Mouse (Mus musculus) heart, adult 2 months (tissue): ENCODE results near the gene Pola2. TPM values are rescaled to one million over a fixed set of nuclear protein-coding genes. Genes with fewer than 3 reads are reported as not detected.

ENCODE experiments used
- DNase-seq, 2 experiments: peaks; one replicate each; pipeline ENCODE4 v3.0.0; 2021
- H3K27ac ChIP-seq: fragments of 200-600 bp; 2 replicates; pipeline ENCODE4 v1.8.1; 2022
- H3K27me3 ChIP-seq: fragments of 200-500 bp; 2 replicates; pipeline ENCODE4 v1.6.1; 2012; ENCODE audit warnings: mild to moderate bottlenecking, low read length, inconsistent platforms, mixed read lengths; ENCODE audit not compliant: control insufficient read depth, insufficient read depth
- H3K36me3 ChIP-seq: fragments of 200-500 bp; 2 replicates; pipeline ENCODE4 v1.6.1; 2012; ENCODE audit warnings: low read length, inconsistent platforms; ENCODE audit not compliant: control insufficient read depth, insufficient read depth
- H3K4me1 ChIP-seq: fragments of 200-500 bp; 2 replicates; pipeline ENCODE4 v1.6.1; 2011; ENCODE audit warnings: low read length; ENCODE audit not compliant: control insufficient read depth, insufficient read depth
- H3K4me3 ChIP-seq: fragments of 200-600 bp; 2 replicates; pipeline ENCODE4 v1.8.1; 2022
- H3K79me2 ChIP-seq: fragments of 200-500 bp; replicated peaks from 2 replicates; pipeline ENCODE4 v1.6.1; 2012; ENCODE audit warnings: mild to moderate bottlenecking, inconsistent platforms, low read length, moderate library complexity, mixed read lengths; ENCODE audit not compliant: control insufficient read depth, insufficient read depth
- H3K9ac ChIP-seq: fragments of 200-500 bp; 2 replicates; pipeline ENCODE4 v1.6.1; 2012; ENCODE audit warnings: low read depth, mild to moderate bottlenecking, control low read depth, inconsistent platforms, low read length, mixed read lengths
- CTCF ChIP-seq: fragments of 200-600 bp; IDR thresholded peaks from 2 replicates; pipeline ENCODE4 v1.8.1; 2022; ENCODE audit warnings: antibody characterized with exemption, mild to moderate bottlenecking, moderate library complexity
- EP300 ChIP-seq: fragments of 200-500 bp; IDR thresholded peaks from 2 replicates; pipeline ENCODE4 v1.6.1; 2011; ENCODE audit warnings: low read depth, low read length, control low read depth; ENCODE audit not compliant: insufficient read depth
- POLR2A ChIP-seq: fragments of 200-500 bp; IDR thresholded peaks from 2 replicates; pipeline ENCODE4 v1.6.1; 2011; ENCODE audit warnings: mild to moderate bottlenecking, low read depth, low read length, control low read depth; ENCODE audit not compliant: insufficient read depth
- WGBS: fragments of 180-500 bp; shearing (Covaris S2); methylation state at CpG from one replicate; pipeline ENCODE4 v1.1.7; 2018; 5-methylcytosine and 5-hydroxymethylcytosine counted together
- intact Hi-C: fragments of 180-260 bp; cut with DNase I; formaldehyde crosslinking; loops from one replicate; pipeline ENCODE4 v1.15.1; 2025
- polyA plus RNA-seq: library from polyadenylated mRNA; depleted of rRNA; stranded (reverse); fragments of >200 nt; gene quantifications from 2 replicates; pipeline ENCODE4 v1.2.3, GENCODE M21; 2012; rRNA removed
- total RNA-seq, 2 experiments: library from RNA; stranded (reverse); gene quantifications; 2 replicates each; pipeline ENCODE4 v1.2.3; 2021

The Pola2 gene
- total and polyA plus RNA-seq, 3 experiments: 8.6 to 27.9 (median 10.9) TPM

GRCm38 (mm10) chr19:5894002-5894678 lies 69.9 kb downstream of the Pola2 start, which contains the start of gene Tigd3:
Gene Tigd3, minus strand, starts transcription at chr19:5894149.
- Histone ChIP-seq H3K4me3 (peak within 1 kb of the TSS; percentile 74), H3K27ac (peak within 1 kb of the TSS; percentile 70), H3K9ac (peak within 1 kb of the TSS; percentile 75), H3K36me3 (no peaks in the 10 kb centered on the region), H3K4me1 (peaks cover 6% of the 10 kb centered on the region), H3K27me3 (no peaks in the 10 kb centered on the region), H3K79me2 (no peaks in the 10 kb centered on the region)
- 2% methylated on average over 36 of the region's 36 CpGs for WGBS
- TF ChIP-seq POLR2A: no peak
- TF ChIP-seq EP300: no peak
- TF ChIP-seq CTCF: no peak
- intact Hi-C loops: no loop called here
- peak; percentile 93 to 94 for DNase-seq

DNA sequence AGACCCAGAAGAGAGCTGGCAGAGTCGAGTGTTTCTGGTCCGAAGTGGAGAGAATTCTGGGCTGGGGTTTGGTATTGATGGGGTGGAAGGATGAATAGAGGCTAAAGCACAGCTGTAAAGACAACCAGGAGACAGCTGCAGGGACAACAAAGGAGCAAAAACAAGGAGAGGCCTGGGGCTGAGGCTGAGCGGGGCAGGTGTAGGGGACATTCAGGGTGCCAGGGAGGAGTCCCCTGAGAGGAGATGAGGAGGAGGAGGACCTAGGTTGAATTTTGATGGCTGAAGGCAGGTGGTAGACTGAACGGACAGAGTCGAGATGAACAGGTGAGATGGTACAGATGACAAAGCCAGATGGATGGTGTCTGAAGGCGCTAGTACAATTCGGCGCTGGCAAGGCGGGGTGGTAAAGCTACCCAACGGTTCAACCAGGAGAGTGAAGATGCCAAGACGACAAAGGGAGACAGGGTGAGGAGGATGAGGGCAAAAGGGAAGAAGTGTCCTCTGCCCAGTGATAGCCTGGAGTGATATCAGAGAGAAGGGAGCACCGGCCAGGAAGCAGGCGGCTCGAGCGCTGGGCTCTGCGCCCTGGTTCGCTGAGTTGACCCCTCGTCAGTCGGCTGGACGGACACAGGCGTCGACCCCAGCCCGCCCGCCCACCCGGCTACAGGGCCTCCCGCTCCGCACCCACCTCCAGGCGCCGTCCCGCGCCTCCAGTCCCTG lies 70.6 kb downstream of the Pola2 start:
- Histone ChIP-seq H3K9ac (peak overlapping the region; percentile 75), H3K79me2 (no peaks in the 10 kb centered on the region), H3K4me3 (peak overlapping the region; percentile 74), H3K27me3 (no peaks in the 10 kb centered on the region), H3K36me3 (no peaks in the 10 kb centered on the region), H3K4me1 (peaks cover 6% of the 10 kb centered on the region), H3K27ac (peak overlapping the region; percentile 70)
- 13% methylated on average over 31 of the region's 31 CpGs for WGBS
- intact Hi-C loops: no loop called here
- TF ChIP-seq EP300: no peak
- TF ChIP-seq CTCF: no peak
- no peak for DNase-seq

- no peak for DNase-seq
- H3K4me3 ChIP-seq: no peak overlapping the region
- no peak overlapping the region for H3K9ac ChIP-seq
- H3K36me3 ChIP-seq: no peaks in the 10 kb centered on the region
- no peaks in the 10 kb centered on the region for H3K79me2 ChIP-seq
- peaks cover 6% of the 10 kb centered on the region for H3K4me1 ChIP-seq
- no peaks in the 10 kb centered on the region for H3K27me3 ChIP-seq
- WGBS: 93% methylated on average over 13 of the region's 13 CpGs
- no peak for TF ChIP-seq EP300
- no peak for TF ChIP-seq CTCF
- TF ChIP-seq POLR2A: no peak
- H3K27ac ChIP-seq: no peak overlapping the region
- intact Hi-C loops: no loop called here
Observed at GRCm38 (mm10) chr19:5892735-5893134, 71.3 kb downstream of the Pola2 start.

- Histone ChIP-seq H3K79me2 (no peaks in the 10 kb centered on the region), H3K4me3 (no peak overlapping the region), H3K27ac (no peak overlapping the region), H3K36me3 (no peaks in the 10 kb centered on the region), H3K27me3 (no peaks in the 10 kb centered on the region), H3K4me1 (peaks cover 6% of the 10 kb centered on the region), H3K9ac (no peak overlapping the region)
- DNase-seq: no peak
- 95% methylated on average over 7 of the region's 7 CpGs for WGBS
- intact Hi-C loops: no loop called here
- no peak for TF ChIP-seq POLR2A
- TF ChIP-seq EP300: no peak
- TF ChIP-seq CTCF: no peak
Observed at GRCm38 (mm10) chr19:5892262-5892661, 71.7 kb downstream of the Pola2 start.

- Histone ChIP-seq H3K4me1 (peaks cover 6% of the 10 kb centered on the region), H3K4me3 (no peak overlapping the region), H3K79me2 (no peaks in the 10 kb centered on the region), H3K27me3 (no peaks in the 10 kb centered on the region), H3K9ac (no peak overlapping the region), H3K27ac (no peak overlapping the region; the same call in 1 of the 2 replicates), H3K36me3 (no peaks in the 10 kb centered on the region)
- intact Hi-C loops: no loop called here
- no peak for DNase-seq
- WGBS: 89% methylated on average over 12 of the region's 12 CpGs
- TF ChIP-seq EP300 (no peak), POLR2A (no peak), CTCF (no peak)
Observed at GRCm38 (mm10) chr19:5891521-5892258, 72.3 kb downstream of the Pola2 start.

Other genes with a start within 250 kb of the Pola2 start
- 100 to 1,000 TPM; 128 to 137 TPM for gene Ehbp1l1, start 237.9 kb downstream of the Pola2 start, total RNA-seq
- 100 and 121 TPM in 2 replicates for gene Ehbp1l1, start 237.9 kb downstream of the Pola2 start, polyA plus RNA-seq
- 10 to 100 TPM; 24.2 to 26.3 TPM for gene Fam89b, start 234.5 kb downstream of the Pola2 start, total RNA-seq
- 75.7 and 80.7 TPM in 2 replicates for gene Fam89b, start 234.5 kb downstream of the Pola2 start, polyA plus RNA-seq
- 10 to 100 TPM; 30.7 to 34.2 TPM for gene Ltbp3, start 223.3 kb downstream of the Pola2 start, total RNA-seq
- 61.3 and 61.5 TPM in 2 replicates for gene Ltbp3, start 223.3 kb downstream of the Pola2 start, polyA plus RNA-seq
- gene Scyl1, start 192.8 kb downstream of the Pola2 start, total RNA-seq: 10 to 100 TPM; 57.2 to 70.0 TPM
- gene Scyl1, start 192.8 kb downstream of the Pola2 start, polyA plus RNA-seq: 95.6 and 113 TPM in 2 replicates
- gene Frmd8, start 88.9 kb downstream of the Pola2 start, total RNA-seq: 1 to 10 TPM; 7.7 to 8.4 TPM
- gene Frmd8, start 88.9 kb downstream of the Pola2 start, polyA plus RNA-seq: 7.0 and 9.3 TPM in 2 replicates
- 1 to 10 TPM; 2.8 TPM for gene Slc25a45, start 86.4 kb downstream of the Pola2 start, total RNA-seq
- gene Slc25a45, start 86.4 kb downstream of the Pola2 start, polyA plus RNA-seq: 7.9 and 8.2 TPM in 2 replicates
- under 1 TPM; 0.14 to 0.47 TPM for gene Tigd3, start 70.1 kb downstream of the Pola2 start, total RNA-seq
- 0.25 and 0.67 TPM in 2 replicates for gene Tigd3, start 70.1 kb downstream of the Pola2 start, polyA plus RNA-seq
- 10 to 100 TPM; 82.3 to 83.5 TPM for gene Dpf2, start 51.2 kb downstream of the Pola2 start, total RNA-seq
- gene Dpf2, start 51.2 kb downstream of the Pola2 start, polyA plus RNA-seq: 71.8 and 104 TPM in 2 replicates
- 1 to 10 TPM; 8.0 to 8.4 TPM for gene Cdc42ep2, start 39.4 kb downstream of the Pola2 start, total RNA-seq
- gene Cdc42ep2, start 39.4 kb downstream of the Pola2 start, polyA plus RNA-seq: 11.7 and 19.0 TPM in 2 replicates
- gene Slc22a20, start 21.9 kb upstream of the Pola2 start, total RNA-seq: not detected
- gene Slc22a20, start 21.9 kb upstream of the Pola2 start, polyA plus RNA-seq: not detected in 2 replicates
- 10 to 100 TPM; 26.4 to 26.8 TPM for gene Capn1, start 51.7 kb upstream of the Pola2 start, total RNA-seq
- 21.5 and 26.2 TPM in 2 replicates for gene Capn1, start 51.7 kb upstream of the Pola2 start, polyA plus RNA-seq
- 10 to 100 TPM; 21.3 to 24.2 TPM for gene Syvn1, start 82.4 kb upstream of the Pola2 start, total RNA-seq
- 17.1 and 23.1 TPM in 2 replicates for gene Syvn1, start 82.4 kb upstream of the Pola2 start, polyA plus RNA-seq
- 10 to 100 TPM; 37.1 to 39.0 TPM for gene Mrpl49, start 93.6 kb upstream of the Pola2 start, total RNA-seq
- 23.5 and 33.0 TPM in 2 replicates for gene Mrpl49, start 93.6 kb upstream of the Pola2 start, polyA plus RNA-seq
- gene Fau, start 93.6 kb upstream of the Pola2 start, total RNA-seq: 100 to 1,000 TPM; 550 to 636 TPM
- 265 and 386 TPM in 2 replicates for gene Fau, start 93.6 kb upstream of the Pola2 start, polyA plus RNA-seq
- gene Znhit2, start 97.0 kb upstream of the Pola2 start, total RNA-seq: 10 to 100 TPM in 1 of 2 experiments, 1 to 10 TPM in 1; 9.9 to 13.4 TPM
- gene Znhit2, start 97.0 kb upstream of the Pola2 start, polyA plus RNA-seq: 12.3 and 14.4 TPM in 2 replicates
- gene Tm7sf2, start 104.2 kb upstream of the Pola2 start, total RNA-seq: 1 to 10 TPM; 2.7 to 3.7 TPM
- gene Tm7sf2, start 104.2 kb upstream of the Pola2 start, polyA plus RNA-seq: 9.3 and 11.9 TPM in 2 replicates
- gene Vps51, start 113.0 kb upstream of the Pola2 start, total RNA-seq: 10 to 100 TPM; 19.1 to 22.0 TPM
- gene Vps51, start 113.0 kb upstream of the Pola2 start, polyA plus RNA-seq: 35.1 and 39.0 TPM in 2 replicates
- not detected for gene Tmem262, start 115.8 kb upstream of the Pola2 start, total RNA-seq
- not detected in 2 replicates for gene Tmem262, start 115.8 kb upstream of the Pola2 start, polyA plus RNA-seq
- gene Gm28374, start 118.1 kb upstream of the Pola2 start, total RNA-seq: not detected
- gene Gm28374, start 118.1 kb upstream of the Pola2 start, polyA plus RNA-seq: not detected in 2 replicates
- gene Zfpl1, start 120.8 kb upstream of the Pola2 start, total RNA-seq: 10 to 100 TPM; 13.8 to 15.6 TPM
- gene Zfpl1, start 120.8 kb upstream of the Pola2 start, polyA plus RNA-seq: 47.5 and 50.7 TPM in 2 replicates
- not detected for gene Cdca5, start 120.8 kb upstream of the Pola2 start, total RNA-seq
- gene Cdca5, start 120.8 kb upstream of the Pola2 start, polyA plus RNA-seq: 0.09 and 0.27 TPM in 2 replicates
- not detected for gene AC131692.1, start 130.2 kb upstream of the Pola2 start, total RNA-seq
- gene AC131692.1, start 130.2 kb upstream of the Pola2 start, polyA plus RNA-seq: not detected in 2 replicates
- not detected for gene Naaladl1, start 141.6 kb upstream of the Pola2 start, total RNA-seq
- not detected in 2 replicates for gene Naaladl1, start 141.6 kb upstream of the Pola2 start, polyA plus RNA-seq
- gene Sac3d1, start 154.4 kb upstream of the Pola2 start, total RNA-seq: 10 to 100 TPM in 1 of 2 experiments, 1 to 10 TPM in 1; 8.7 to 10.3 TPM
- gene Sac3d1, start 154.4 kb upstream of the Pola2 start, polyA plus RNA-seq: 13.1 and 15.4 TPM in 2 replicates
- 10 to 100 TPM; 14.1 to 16.6 TPM for gene Snx15, start 164.1 kb upstream of the Pola2 start, total RNA-seq
- 22.0 and 29.5 TPM in 2 replicates for gene Snx15, start 164.1 kb upstream of the Pola2 start, polyA plus RNA-seq
- 1 to 10 TPM in 1 of 2 experiments, under 1 TPM in 1; 0.98 to 1.6 TPM for gene Batf2, start 176.8 kb upstream of the Pola2 start, total RNA-seq
- 2.3 and 3.2 TPM in 2 replicates for gene Batf2, start 176.8 kb upstream of the Pola2 start, polyA plus RNA-seq
- 10 to 100 TPM; 62.1 to 72.9 TPM for gene Arl2, start 177.3 kb upstream of the Pola2 start, total RNA-seq
- 153 and 155 TPM in 2 replicates for gene Arl2, start 177.3 kb upstream of the Pola2 start, polyA plus RNA-seq
- gene Majin, start 220.2 kb upstream of the Pola2 start, total RNA-seq: not detected
- gene Majin, start 220.2 kb upstream of the Pola2 start, polyA plus RNA-seq: 0.20 and 0.23 TPM in 2 replicates